Mouse (Mus musculus): ENCODE measurements around the gene Mxra7.
A peak's percentile ranks its signal among the peaks of the same experiment; 100 is the strongest.
"Not testable (repeated sequence)": the region's sequence is repeated elsewhere in the genome, so short reads cannot be mapped to it uniquely, and the experiment has no call there.

Gene Mxra7

GRCm38 (mm10) chr11:116847187-116848085 lies 19.6 kb upstream of the Mxra7 start:
- DNase-seq (ENCODE audit: low spot score): no peak

DNA sequence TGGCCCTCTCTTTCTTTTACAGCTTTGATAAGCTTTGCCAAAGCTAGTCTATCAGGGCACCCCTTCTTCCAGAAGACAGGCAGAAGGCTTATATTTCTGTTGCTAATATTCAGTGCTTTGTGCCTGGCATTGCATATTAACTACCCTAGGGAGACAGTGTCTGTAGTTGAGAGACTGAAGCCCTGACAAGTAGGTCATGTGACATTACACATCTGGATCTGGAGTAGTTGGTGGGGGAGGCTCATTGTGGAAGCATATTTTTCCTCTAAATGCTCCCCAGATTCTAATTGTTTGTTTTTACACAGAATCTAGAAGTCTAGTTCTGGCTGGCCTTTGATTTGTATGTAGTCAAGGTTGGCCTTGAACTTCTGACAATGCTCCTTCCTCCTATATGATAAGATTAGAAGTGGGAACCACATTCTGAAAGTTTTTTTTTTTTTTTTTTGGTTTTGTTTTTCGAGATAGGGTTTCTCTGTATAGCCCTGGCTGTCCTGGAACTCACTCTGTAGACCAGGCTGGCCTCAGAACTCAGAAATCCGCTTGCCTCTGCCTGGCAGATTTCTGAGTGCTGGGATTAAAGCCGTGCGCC lies 18.8 kb upstream of the Mxra7 start:
- DNase-seq (ENCODE audit: low spot score): no peak

DNA sequence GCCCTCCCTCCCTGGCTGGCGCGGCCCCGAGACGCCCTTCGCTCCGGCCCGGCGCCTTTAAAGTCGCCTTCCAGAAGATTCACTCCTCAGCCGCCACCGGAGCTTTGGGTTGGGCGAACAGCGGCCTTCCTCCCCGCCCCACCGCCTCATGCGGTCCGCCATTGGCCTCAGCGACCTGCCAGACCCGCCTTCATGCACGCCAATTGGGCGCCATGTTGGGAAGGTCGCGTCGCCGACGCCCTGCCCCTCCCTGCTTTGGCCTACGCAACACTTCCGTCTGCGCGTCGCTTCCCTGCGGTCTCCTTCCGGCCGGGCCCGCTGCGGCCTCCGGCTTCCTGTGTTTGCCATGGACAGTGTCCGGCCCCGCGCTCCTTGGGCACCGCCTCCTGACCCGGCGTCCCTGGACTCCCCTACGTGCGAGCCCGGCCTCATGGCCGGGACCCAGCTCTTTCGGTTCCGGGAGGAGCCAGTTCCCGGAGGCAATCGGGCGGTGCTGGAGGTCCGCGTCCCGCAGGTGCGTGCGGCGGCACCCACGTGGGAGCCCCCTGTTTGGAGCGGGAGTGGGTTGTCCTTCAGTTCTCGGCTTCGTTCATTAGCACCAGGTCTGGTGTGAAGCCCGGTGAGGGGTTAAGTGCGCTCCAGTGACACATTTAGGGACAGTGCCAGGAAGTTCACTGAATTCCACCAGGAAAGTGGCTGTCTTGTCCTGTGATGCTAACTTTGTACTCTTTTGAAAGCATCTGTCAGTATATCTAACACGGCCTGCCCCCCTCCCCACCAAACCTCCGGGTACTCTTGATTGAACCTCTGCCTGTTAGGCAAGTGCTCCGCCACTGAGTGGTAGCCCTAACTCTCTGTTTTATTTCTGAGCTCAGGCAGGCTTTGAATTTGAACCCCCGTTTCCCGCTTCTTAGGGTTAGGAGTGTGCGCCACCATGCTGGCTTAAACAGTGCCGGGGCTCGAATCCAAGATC lies 15.7 kb upstream of the Mxra7 start, which contains the start of the genes Mettl23 and Jmjd6:
Mettl23 (plus strand) TSS at position 18 of the 973 bp plus-strand sequence.
Jmjd6 (minus strand) TSS at position 189 of the 973 bp plus-strand sequence.
- peak; percentile 95 for DNase-seq (ENCODE audit: low spot score)

DNA sequence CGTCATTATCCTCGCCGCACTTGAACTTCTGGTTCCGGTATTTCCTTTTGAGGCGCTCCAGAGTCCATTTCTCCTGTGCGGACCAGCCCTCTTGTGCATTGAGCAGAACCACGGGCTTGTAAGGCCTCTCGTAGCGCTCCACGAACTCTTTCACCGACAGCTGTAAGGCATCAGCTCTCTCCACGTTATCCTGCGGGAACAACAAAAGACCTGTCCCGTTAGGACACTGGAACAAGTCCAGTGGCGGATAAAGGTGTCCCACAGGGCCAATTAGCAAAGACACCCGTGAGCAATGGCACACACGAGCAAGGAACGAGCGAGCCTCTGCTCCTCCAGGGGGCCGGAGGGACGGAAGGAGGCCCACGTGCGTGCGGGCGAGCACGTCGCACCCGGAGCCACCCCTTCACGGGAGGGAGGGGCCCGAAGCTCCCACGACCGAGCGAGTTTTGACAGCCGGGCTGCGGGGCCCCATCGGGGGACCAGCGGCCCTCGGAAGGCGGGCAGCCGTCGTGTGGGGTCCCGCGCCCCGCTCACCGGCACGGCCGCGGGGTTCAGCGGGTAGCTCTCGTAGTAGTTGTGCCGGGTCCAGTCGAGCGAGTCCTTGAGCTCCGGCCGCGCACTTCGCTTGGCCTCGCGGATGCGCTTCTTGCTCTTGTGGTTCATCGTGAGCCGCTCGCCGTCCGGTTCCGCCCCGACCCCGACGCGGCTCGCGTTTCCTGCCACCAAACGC lies 14.8 kb upstream of the Mxra7 start:
- DNase-seq (ENCODE audit: low spot score): peak; percentile 70

DNA sequence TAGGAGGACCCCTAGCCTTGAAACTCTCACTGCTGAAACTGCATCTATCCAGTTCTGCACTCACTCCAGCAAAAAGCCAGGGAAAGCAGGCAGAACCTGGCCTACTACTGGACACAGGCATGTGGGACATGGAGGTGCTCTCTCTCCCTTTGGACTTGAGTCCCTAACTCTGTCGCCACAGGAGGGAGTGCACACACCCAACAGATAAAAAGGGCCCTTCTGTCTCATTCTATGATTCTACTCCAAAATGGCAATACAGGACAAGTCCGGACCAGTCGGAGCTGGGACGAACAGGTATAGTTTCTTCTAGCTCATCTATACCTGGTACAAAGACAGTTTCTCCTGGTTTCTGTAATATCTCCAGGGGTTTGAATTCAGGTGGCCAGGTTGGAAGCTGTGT lies 12.9 kb upstream of the Mxra7 start:
- no peak for DNase-seq (ENCODE audit: low spot score)

DNA sequence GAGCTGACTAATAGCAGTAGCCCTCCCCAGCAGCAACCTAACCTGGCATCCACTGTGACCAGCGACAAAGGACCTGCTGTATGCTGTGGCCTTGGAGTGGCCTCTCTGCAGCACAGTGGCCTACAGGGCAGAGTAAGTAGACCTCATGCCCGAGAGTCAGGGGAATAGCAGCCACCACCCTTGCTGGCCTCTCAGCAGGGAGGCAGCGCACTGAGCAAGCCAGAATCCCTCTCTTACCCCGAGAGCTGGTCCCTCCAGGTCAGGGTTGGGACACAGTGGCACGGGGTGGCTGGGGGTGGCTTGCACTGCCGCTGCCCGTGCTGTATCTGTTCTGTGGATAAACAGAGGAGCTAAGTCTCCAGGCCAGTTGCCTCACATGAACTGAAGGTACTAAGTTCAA lies 11.8 kb upstream of the Mxra7 start:
- no peak for DNase-seq (ENCODE audit: low spot score)

DNA sequence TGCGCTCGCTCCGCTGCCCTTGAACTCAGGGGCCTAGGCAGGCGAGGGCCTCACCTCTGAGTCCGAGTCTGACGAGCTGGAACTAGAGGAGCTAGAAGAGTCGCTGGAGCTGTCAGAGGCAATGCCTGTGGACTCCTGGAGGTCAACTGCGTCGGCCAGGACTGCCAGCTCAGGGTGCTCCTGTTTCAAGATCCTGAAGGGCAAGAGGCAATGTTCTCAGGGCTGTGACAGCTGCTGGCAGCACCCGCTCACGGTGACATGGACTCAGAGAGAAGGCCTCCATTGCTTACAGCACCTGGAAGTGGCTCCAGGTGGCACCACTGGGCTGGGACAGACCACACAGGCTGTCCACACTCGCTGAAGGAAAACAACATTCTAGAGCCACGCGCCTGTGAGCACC lies 11.1 kb upstream of the Mxra7 start:
- DNase-seq (ENCODE audit: low spot score): no peak

DNA sequence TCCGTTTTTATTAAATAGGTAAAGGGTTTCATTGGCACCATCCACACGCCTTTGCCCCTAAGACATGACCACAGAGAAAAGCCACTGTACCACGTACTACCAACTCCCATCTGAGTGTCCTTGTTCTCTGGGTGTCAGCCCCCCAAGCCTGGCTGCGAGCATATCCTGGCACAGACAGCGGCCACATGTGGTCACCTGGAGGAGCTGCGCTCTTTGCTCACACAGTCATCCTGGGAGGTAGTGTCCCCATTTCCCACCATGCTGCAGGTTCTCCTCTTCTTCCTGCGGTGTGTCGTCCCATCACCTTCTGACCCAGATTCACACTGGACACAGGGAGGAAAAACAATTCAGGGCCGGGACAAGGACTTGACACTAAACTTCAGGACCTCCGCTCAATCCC lies 9.6 kb upstream of the Mxra7 start:
- no peak for DNase-seq (ENCODE audit: low spot score)

DNA sequence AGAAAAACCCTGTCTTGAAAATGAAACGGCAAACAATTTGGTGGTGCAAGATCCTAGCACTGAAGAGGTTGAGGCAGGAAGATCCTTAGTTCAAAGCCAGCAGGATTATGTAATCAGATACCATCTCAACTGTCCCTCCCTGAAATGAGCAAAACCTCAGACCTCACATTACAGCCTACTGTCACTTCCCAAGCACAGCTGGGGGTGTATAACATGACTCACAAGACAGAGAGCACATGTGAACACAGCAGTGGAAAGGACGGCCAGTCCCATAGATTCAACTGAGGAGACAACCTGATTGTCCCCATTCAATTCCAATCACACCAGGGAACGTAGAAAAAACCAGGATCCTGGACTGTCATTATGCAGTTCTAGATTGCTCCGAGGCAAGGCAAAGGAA lies 8.4 kb upstream of the Mxra7 start:
- no peak for DNase-seq (ENCODE audit: low spot score)

GRCm38 (mm10) chr11:116834954-116835353 lies 7.1 kb upstream of the Mxra7 start:
- no peak for DNase-seq (ENCODE audit: low spot score)

DNA sequence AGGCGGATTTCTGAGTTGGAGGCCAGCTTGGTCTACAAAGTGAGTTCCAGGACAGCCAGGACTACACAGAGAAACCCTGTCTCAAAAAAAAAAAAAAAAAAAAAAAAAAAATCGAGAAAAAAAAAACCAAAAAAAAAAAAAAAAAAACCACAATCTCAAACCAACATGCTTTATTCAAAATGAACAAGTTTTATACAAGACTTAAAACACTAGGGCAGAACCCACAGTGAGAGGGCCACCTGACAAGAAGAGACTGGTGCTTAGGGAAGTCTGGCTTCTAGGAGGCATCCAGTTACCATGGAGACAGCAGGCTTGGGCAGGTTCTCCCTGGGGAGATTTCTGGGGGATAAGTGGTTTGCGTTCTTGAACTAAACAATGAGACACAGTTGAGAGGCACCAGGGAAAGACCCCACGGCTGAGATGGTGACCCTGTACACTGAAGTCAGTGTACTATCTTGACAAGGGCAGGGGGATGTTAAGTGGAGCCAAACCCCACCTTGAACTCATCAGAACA lies 4.4 kb upstream of the Mxra7 start:
- DNase-seq (ENCODE audit: low spot score): no peak

DNA sequence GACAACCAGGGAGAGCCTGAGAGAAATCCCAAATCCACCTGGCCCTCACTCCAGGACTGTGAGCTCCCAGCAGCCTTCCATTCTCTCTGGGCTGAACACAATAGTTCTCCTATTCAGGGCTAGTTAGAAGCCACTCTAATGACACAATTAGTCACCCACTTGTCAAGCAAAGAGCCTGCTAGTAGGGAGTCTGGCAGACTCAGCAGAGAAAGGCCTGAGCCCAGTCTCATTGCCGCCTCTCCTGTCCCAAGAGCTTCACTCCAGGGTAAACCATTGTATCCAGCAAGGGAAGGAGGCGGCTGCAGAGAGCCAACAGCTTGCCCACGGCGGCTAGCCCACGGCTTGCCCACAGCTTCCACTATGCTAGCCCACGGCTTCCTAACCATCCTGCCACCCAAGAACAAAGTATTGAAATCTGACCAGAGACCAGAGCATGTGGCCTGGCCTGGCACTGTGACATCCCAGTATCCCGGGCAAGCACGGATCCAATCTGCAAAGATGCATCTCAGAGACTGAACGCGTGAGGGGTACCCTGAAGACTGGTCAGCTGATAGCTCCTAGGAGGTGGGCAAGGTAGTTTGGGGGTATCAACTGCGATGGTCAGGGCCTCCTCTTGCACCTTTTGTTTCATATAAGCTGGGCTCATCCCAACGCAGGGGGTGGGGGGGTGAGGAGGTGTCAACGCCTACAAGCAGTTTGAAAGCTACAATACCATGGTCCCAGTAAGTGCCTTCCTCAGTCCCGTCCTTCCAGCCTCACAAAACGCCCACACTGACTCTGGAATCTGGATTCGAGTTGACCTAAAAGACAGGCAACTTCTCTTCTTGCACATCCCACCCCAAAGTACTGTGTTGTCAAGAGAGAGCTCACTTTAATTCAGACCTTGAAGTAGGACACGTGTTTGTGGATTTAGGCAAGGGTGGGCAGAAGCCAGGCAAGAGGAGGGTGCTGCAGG lies 1.0 kb downstream of the Mxra7 start:
- no peak for DNase-seq (ENCODE audit: low spot score)

DNA sequence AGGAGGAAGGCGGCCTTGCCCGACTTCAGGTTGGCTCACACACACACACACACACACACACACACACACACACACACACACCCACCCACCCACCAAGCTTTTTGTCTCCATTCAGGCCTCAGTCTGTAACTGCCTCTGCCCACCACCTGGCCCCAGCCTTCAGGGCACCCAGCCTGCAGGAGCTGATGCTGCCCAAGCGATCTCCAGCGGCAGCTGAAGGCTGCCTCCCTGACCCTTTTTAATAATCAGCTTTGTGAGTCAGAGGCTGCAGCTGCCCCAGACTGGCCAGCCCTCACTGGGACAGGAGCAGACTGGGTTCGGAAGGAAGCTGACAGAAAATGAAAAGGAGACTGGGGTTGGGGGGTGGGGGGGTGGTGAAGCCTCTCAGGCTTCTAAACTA lies 2.6 kb downstream of the Mxra7 start:
- DNase-seq (ENCODE audit: low spot score): no peak

GRCm38 (mm10) chr11:116823885-116824284 lies 4.0 kb downstream of the Mxra7 start:
- not testable (repeated sequence) for DNase-seq (ENCODE audit: low spot score)

DNA sequence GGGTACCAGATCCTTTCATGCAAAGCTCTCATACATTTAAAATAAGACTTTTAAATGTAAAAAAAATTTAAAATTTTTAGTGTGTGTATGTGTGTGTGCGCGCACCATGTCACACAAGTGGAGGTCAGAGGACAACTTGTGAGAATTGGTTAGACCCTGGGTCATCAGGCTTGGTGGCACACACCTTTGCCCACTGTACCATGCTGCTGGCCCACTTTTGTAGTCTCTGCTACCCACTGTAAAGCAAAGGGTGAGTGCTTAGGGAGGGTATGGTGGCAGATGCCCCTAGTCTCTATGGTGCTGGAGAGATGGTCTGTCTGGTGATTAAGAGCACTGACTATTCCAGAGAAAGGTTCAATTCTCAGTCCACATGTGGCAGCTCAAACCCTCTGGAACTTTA lies 4.6 kb downstream of the Mxra7 start:
- no peak for DNase-seq (ENCODE audit: low spot score)

DNA sequence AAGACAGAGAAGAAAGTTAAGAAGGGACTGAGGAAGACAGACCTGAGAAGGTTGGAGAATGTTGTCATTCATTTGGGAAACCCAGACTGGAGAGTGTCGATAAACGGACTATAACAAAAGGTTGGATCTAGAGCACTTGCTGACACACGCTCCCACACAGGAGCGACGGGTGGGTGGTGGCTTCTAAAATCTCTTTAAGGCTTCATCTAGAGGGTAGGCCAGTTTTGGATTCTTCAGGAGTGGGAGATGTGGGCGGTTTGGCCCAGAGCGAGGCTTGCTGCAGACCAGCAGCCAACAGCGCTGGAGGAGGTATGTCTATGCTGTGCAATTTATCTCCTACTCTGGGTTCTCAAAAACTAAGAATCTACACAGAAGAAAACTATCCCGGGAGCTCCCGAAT lies 5.2 kb downstream of the Mxra7 start:
- no peak for DNase-seq (ENCODE audit: low spot score)

DNA sequence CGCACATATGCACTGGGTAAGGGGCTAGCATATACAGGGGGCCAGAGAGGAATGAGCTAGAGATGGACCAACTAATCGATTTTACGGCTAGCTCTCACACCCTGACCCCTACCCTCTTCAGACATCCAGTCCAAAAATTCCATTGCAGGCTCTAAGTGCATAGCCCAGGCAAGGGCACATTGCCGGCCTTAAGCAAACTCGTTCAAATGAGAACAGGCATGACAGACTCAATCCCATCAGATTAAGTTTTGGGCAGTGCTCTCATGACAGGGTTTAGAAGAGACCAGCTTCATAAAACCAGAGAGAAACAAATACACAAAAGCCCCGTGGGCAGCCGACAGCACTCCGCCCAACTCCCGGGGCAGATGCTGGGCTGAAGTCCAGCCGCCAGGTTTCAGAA lies 5.6 kb downstream of the Mxra7 start:
- DNase-seq (ENCODE audit: low spot score): no peak

DNA sequence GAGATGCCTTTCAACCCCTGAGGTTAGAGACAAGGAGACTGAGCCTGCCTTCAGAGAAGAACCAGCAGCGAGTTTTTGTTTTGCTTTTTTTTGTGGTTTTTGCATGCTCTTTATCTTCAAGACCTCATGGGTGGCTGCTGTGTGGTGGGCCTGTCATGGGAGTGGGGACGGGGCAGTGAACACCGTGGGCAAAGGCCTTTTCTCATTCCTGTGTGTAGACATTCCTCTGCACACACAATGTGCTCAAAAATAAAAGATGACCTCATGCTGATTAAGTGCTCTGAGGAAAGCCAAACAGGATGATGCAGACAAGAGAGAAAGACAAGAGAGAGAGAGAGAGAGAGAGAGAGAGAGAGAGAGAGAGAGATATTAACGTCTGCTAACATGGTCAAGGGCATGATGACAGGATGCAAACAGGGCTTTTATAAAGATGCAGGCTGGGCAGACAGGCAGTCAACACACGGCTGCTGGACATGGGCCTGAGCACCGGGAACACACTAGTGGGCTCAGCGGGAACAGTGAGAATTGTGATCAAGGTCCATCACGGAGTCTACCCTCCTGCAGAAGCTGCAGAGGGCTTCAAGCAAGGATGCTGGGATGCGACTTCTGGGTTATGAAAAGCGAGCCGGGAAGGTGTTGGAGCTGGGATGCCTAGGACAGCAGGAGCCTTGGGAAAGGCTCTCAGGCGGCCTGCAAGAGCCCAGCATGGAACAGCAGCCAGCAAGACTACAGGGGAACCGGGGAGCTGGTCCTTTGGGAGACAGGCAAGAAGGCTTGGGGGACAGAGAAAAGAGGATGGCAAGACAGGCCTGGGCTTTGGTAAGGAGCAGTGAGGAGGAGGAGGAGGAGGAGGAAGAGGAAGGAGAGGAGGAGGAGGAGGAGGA lies 6.5 kb downstream of the Mxra7 start:
- DNase-seq (ENCODE audit: low spot score): no peak

GRCm38 (mm10) chr11:116819932-116820593 lies 7.8 kb downstream of the Mxra7 start:
- DNase-seq (ENCODE audit: low spot score): no peak
